Mouse (Mus musculus): Measurements from ENCODE around the gene Adamts20.
"Not testable (repeated sequence)": the region's sequence is repeated elsewhere in the genome, so short reads cannot be mapped to it uniquely, and the experiment has no call there.

The Adamts20 gene

GRCm38 (mm10) chr15:94444437-94445136 is 20.6 kb downstream of the Adamts20 start:
- no peak for DNase-seq (ENCODE audit: low spot score)

- no peak for DNase-seq (ENCODE audit: low spot score)
Observed at GRCm38 (mm10) chr15:94444043-94444436, 21.2 kb downstream of the Adamts20 start.

DNA sequence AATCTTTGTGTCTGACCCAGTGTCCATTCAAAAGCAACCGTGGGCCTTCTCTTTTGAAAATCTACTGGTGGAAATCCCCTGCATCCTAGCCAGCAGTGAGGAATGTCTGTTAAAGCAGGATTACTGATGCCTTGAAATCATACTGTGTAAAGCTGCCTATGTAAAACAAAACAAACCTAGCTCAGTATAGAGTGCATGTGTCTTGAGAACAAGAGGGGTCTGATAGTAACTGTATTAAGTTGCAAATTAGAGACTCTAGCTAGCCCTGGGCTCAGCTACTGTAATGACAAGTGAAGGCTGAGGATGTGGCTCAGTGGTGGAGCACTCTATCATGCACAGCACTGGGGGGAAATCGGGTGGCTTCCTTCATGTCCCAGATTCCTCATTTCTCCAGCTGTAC is 22.2 kb downstream of the Adamts20 start:
- no peak for DNase-seq (ENCODE audit: low spot score)

- no peak for DNase-seq (ENCODE audit: low spot score)
Observed at GRCm38 (mm10) chr15:94435532-94435931, 29.7 kb downstream of the Adamts20 start.

GRCm38 (mm10) chr15:94430681-94431405 is 34.4 kb downstream of the Adamts20 start:
- DNase-seq (ENCODE audit: low spot score): no peak

GRCm38 (mm10) chr15:94428726-94429125 is 36.5 kb downstream of the Adamts20 start:
- DNase-seq (ENCODE audit: low spot score): no peak

DNA sequence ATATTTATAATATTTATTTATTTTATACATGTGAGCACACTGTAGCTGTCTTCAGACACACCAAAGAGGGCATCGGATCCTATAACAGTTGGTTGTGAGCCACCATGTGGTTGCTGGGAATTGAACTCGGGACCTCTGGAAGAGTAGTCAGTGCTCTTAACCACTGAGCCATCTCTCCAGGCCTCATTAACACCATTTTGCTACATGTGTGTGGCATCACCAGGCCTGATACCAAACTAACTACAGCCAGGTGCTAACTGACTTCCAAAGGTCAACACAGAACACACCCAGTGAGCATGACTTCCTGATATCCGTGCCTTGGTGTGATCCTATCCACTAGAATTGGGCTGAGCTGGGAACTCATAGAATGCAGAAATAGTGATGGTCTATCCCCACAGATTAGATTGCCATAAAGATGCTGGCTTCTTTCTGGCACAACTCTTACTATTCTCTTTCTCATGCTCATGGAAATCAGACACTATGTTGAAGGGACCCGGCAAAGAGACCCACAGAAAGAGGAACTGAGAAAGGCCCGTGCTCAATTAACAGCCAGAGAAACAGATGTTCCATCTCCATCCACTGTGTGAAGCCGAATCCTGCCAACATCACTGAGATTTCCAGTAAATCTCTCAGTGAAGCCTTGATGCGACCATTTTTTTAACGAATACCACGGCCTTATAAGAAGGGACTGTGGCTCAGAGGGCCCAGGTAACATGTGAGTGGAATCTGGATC is 37.6 kb downstream of the Adamts20 start:
- no peak for DNase-seq (ENCODE audit: low spot score)

GRCm38 (mm10) chr15:94420526-94420925 is 44.7 kb downstream of the Adamts20 start:
- no peak for DNase-seq (ENCODE audit: low spot score)

DNA sequence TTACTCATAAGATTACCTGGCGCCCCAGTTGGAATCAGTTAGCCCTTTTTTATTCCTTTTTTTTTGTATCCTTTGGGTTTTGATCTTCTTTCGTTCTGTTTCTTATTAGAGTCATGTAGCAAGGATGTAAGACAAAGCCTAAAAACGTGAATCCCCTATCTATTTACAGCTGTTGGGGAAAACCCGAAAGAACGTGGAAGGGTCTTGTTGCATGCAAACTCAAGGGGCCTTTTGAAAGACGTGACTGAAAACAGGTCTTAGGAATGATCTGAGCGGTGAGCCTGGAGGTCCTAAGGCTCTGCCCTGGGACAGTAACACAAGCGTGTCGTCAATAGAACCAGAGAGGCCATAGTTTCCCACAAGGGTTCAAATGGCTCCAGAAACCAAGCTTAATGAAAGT is 46.1 kb downstream of the Adamts20 start:
- no peak for DNase-seq (ENCODE audit: low spot score)

DNA sequence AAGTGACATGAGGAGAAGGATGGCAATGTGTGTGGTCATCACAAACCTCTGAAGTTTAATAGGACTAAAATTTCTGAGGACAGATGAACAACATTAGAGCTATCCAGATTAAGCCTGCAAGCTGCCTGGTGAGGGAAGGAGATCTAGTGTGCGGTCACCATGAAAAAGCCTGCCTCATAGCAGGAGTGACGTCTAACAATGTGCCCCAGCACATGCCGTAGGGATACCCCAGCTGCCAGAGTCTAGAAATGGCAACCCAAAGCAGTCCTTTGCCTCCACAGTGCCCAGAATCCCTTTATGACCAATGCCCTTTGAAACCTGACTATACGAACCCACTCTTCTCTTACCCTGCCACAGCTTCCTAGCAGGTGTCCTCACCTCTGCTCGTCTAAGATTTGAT is 46.8 kb downstream of the Adamts20 start:
- DNase-seq (ENCODE audit: low spot score): no peak

- no peak for DNase-seq (ENCODE audit: low spot score)
Observed at GRCm38 (mm10) chr15:94417216-94418155, 47.7 kb downstream of the Adamts20 start.

DNA sequence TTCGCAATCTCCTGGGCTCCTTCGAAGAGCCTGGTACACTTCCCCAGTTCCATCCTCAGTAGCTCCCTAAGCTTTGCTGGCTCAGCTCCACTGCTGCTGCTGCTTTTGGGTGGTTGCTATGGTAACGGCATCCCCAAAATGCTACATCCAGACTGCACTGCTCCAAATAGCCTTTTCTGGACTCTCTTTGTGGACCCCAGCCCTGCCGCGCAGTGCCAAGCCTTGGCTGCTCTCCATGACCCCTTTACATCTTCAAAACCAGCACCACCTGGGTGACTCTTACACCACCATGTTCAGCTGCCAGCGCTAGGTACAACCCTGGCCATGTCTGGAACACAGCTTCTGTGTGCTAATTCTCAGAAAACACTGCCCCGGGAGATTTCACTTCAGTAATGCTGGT is 55.4 kb downstream of the Adamts20 start:
- DNase-seq (ENCODE audit: low spot score): no peak

GRCm38 (mm10) chr15:94406364-94406763 is 58.9 kb downstream of the Adamts20 start:
- no peak for DNase-seq (ENCODE audit: low spot score)

DNA sequence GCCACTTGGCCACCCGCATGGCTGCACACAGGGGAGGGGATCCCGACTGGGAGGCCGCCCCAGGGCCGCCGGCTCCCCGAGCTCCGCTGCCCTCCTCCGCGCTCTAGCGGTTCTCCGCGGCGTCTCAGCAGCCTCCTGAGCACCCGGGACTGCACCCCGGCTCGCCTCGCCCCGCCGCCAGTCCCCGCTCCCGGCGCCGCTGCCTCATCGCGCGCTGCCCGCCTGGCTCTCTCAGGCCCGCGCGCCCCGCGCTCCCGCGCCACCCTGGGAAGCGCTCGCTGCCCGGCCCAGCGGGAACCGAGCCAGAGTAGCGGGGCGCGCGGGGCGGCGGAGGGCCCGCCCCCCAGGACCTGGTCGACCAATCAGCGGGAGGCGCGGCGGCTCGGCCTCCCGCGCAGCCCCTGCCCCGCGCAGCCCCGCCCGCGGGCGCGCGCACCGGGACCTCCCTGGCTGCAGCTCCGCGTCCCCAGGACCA is 61.1 kb downstream of the Adamts20 start:
- peak; percentile 84 for DNase-seq (ENCODE audit: low spot score)

- DNase-seq (ENCODE audit: low spot score): no peak
Observed at GRCm38 (mm10) chr15:94403461-94404070, 61.7 kb downstream of the Adamts20 start.

GRCm38 (mm10) chr15:94403018-94403417 is 62.2 kb downstream of the Adamts20 start:
- DNase-seq (ENCODE audit: low spot score): no peak

DNA sequence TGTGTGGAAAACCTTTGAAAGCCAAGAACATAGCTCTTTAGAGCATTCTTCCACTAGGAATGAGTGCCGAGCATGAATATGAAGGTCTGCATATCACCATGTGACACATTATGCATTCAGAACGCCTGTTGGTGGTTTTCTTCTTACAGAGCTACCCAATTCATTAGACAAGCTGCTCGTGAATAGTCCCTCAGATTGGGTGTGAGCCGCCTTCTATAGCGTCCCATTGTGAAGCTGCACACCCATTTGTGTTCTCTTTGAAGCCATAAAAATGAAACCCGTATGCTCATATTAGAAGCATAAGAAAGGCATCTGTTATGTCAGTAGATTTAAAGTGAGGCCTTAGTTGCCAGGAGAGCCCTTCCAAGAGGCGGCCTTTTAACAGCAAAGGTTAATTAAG is 72.5 kb downstream of the Adamts20 start:
- DNase-seq (ENCODE audit: low spot score): no peak

- DNase-seq (ENCODE audit: low spot score): not testable (repeated sequence)
Observed at GRCm38 (mm10) chr15:94390127-94390526, 75.1 kb downstream of the Adamts20 start.

- peak; percentile 5 for DNase-seq (ENCODE audit: low spot score)
Observed at GRCm38 (mm10) chr15:94379425-94379824, 85.8 kb downstream of the Adamts20 start.

DNA sequence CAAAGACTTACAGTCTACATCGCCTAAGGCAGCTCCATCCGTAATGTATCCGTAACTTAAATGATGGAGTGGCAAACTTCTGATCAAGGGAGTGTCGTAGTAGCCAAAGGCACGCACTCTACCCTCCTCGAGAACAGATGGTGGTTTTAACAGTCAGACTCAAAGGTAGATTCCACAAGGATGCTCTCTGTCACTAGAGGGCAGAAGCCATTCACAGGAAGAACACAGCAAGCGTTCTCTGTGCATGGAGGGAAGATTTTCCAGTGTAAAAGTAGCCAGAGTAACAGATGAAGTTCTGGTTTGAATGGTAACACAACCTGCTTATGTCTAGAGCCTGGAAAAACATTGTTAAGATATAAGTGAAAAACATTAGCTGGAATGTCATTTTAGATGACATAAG is 92.7 kb downstream of the Adamts20 start:
- DNase-seq (ENCODE audit: low spot score): no peak

- DNase-seq (ENCODE audit: low spot score): no peak
Observed at GRCm38 (mm10) chr15:94349052-94349451, 116.2 kb downstream of the Adamts20 start.

Data from ovary, postnatal 36 days (tissue).